Mouse (Mus musculus) liver, adult 2 months (tissue): ENCODE results near the gene Rab1b. TPM values are rescaled to one million over a fixed set of nuclear protein-coding genes. Genes with fewer than 3 reads are reported as not detected.

ENCODE experiments used
- DNase-seq: peaks from one replicate; pipeline ENCODE4 v3.0.0-alpha.2; 2011; ENCODE audit warnings: low read depth, low spot score; ENCODE audit errors: extremely low read depth
- H3K27ac ChIP-seq: fragments of 200-500 bp; replicated peaks from 2 replicates; pipeline ENCODE4 v1.5.1; 2012; ENCODE audit warnings: low read depth, mild to moderate bottlenecking, control low read depth, inconsistent platforms, low read length; ENCODE audit not compliant: insufficient read depth
- H3K27me3 ChIP-seq: fragments of 200-500 bp; 2 replicates; pipeline ENCODE4 v1.6.1; 2012; ENCODE audit warnings: mild to moderate bottlenecking, moderate library complexity, low read length, inconsistent platforms; ENCODE audit not compliant: control insufficient read depth, insufficient read depth
- H3K36me3 ChIP-seq: fragments of 200-500 bp; 2 replicates; pipeline ENCODE4 v1.6.1; 2012; ENCODE audit warnings: low read length, inconsistent platforms; ENCODE audit not compliant: control insufficient read depth, insufficient read depth
- H3K4me1 ChIP-seq: fragments of 200-500 bp; 2 replicates; pipeline ENCODE4 v1.6.1; 2011; ENCODE audit warnings: low read length; ENCODE audit not compliant: control insufficient read depth, insufficient read depth
- H3K4me3 ChIP-seq: fragments of 200-500 bp; 2 replicates; pipeline ENCODE4 v1.5.1; 2011; ENCODE audit warnings: low read depth, mild to moderate bottlenecking, control low read depth, low read length, moderate library complexity; ENCODE audit not compliant: insufficient read depth
- H3K79me2 ChIP-seq: fragments of 200-500 bp; 2 replicates; pipeline ENCODE4 v1.6.1; 2012; ENCODE audit warnings: inconsistent platforms, mild to moderate bottlenecking, low read length, moderate library complexity; ENCODE audit not compliant: control insufficient read depth, insufficient read depth
- H3K9ac ChIP-seq: fragments of 200-500 bp; 2 replicates; pipeline ENCODE4 v1.6.1; 2012; ENCODE audit warnings: low read depth, mild to moderate bottlenecking, control low read depth, inconsistent platforms, low read length
- CTCF ChIP-seq: fragments of 200-500 bp; IDR thresholded peaks from 2 replicates; pipeline ENCODE4 v1.5.1; 2011; ENCODE audit warnings: low read depth, low read length, control low read depth
- POLR2A ChIP-seq: fragments of 200-500 bp; IDR thresholded peaks from 2 replicates; pipeline ENCODE4 v1.6.1; 2011; ENCODE audit warnings: low read length, control low read depth; ENCODE audit not compliant: insufficient read depth; ENCODE audit errors: extremely low read depth
- WGBS: fragments of 180-500 bp; shearing (Covaris S2); methylation state at CpG from one replicate; pipeline ENCODE4 v1.1.7; 2018; 5-methylcytosine and 5-hydroxymethylcytosine counted together
- polyA plus RNA-seq: library from polyadenylated mRNA; depleted of rRNA; stranded (reverse); fragments of >200 nt; gene quantifications from 2 replicates; pipeline ENCODE4 v1.2.3, GENCODE M21; 2012; rRNA removed
- total RNA-seq: library from RNA; depleted of rRNA; stranded (reverse); fragments of >200 nt; gene quantifications from 2 replicates; pipeline ENCODE4 v1.2.3, GENCODE M21; 2014; rRNA removed

Rab1b gene
- total and polyA plus RNA-seq, 2 experiments, result 82.1 to 165 TPM

- DNase-seq, result peak; percentile 16
- WGBS, result 32% methylated on average over 14 of the region's 14 CpGs
- TF ChIP-seq CTCF (peak; percentile 17; the same call in 1 of the 2 replicates), POLR2A (no peak)
- peak within 1 kb of the TSS; percentile 33; the same call in 1 of the 2 replicates for H3K4me3 ChIP-seq
- no peak within 1 kb of the TSS for H3K27ac ChIP-seq
- H3K36me3 ChIP-seq, result peaks cover 2% of the 10 kb centered on the region; the same call in 1 of the 2 replicates
- 0 out of 2 replicates have a peak within 1 kb of the TSS, but pooled peaks have one; percentile 10 for H3K9ac ChIP-seq
- no peaks in the 10 kb centered on the region for H3K27me3 ChIP-seq
- H3K79me2 ChIP-seq, result no peaks in the 10 kb centered on the region
- no peaks in the 10 kb centered on the region for H3K4me1 ChIP-seq
These were observed 56.6 kb downstream of the Rab1b start, which contains the start of gene Rin1 for GRCm38 (mm10) chr19:5050047-5050905. Gene Rin1 (plus strand): TSS chr19:5050481.

- no peaks in the 10 kb centered on the region for H3K4me1 ChIP-seq
- H3K27ac ChIP-seq, result no peak overlapping the region
- no peaks in the 10 kb centered on the region for H3K79me2 ChIP-seq
- H3K36me3 ChIP-seq, result peaks cover 2% of the 10 kb centered on the region; the same call in 1 of the 2 replicates
- 92% methylated on average over 6 of the region's 6 CpGs for WGBS
- no peak overlapping the region for H3K4me3 ChIP-seq
- TF ChIP-seq POLR2A, result no peak
- TF ChIP-seq CTCF, result no peak
- H3K27me3 ChIP-seq, result no peaks in the 10 kb centered on the region
- DNase-seq, result no peak
- H3K9ac ChIP-seq, result no peak overlapping the region
These were observed 57.5 kb downstream of the Rab1b start for GRCm38 (mm10) chr19:5049325-5049724.

Other genes with a start within 250 kb of the Rab1b start
- 1.1 TPM in 1 of 2 replicates, not detected in the other for gene Actn3, start 229.2 kb downstream of the Rab1b start, total RNA-seq
- gene Actn3, start 229.2 kb downstream of the Rab1b start, polyA plus RNA-seq, result 0.11 TPM in 1 of 2 replicates, not detected in the other
- gene Zdhhc24, start 228.4 kb downstream of the Rab1b start, total RNA-seq, result 2.5 and 3.4 TPM in 2 replicates
- gene Zdhhc24, start 228.4 kb downstream of the Rab1b start, polyA plus RNA-seq, result 4.8 and 7.7 TPM in 2 replicates
- gene Bbs1, start 200.4 kb downstream of the Rab1b start, total RNA-seq, result 0.65 and 0.87 TPM in 2 replicates
- 0.73 and 0.95 TPM in 2 replicates for gene Bbs1, start 200.4 kb downstream of the Rab1b start, polyA plus RNA-seq
- gene Dpp3, start 178.8 kb downstream of the Rab1b start, total RNA-seq, result 52.1 and 69.7 TPM in 2 replicates
- 121 and 122 TPM in 2 replicates for gene Dpp3, start 178.8 kb downstream of the Rab1b start, polyA plus RNA-seq
- gene Peli3, start 163.9 kb downstream of the Rab1b start, total RNA-seq, result 1.0 and 3.4 TPM in 2 replicates
- 1.4 and 2.6 TPM in 2 replicates for gene Peli3, start 163.9 kb downstream of the Rab1b start, polyA plus RNA-seq
- gene Mrpl11, start 144.9 kb downstream of the Rab1b start, total RNA-seq, result 40.0 and 46.4 TPM in 2 replicates
- 27.6 and 30.7 TPM in 2 replicates for gene Mrpl11, start 144.9 kb downstream of the Rab1b start, polyA plus RNA-seq
- gene Npas4, start 116.8 kb downstream of the Rab1b start, total RNA-seq, result not detected in 2 replicates
- gene Npas4, start 116.8 kb downstream of the Rab1b start, polyA plus RNA-seq, result not detected in 2 replicates
- gene Slc29a2, start 83.2 kb downstream of the Rab1b start, total RNA-seq, result 0.28 and 0.34 TPM in 2 replicates
- 1.7 and 2.3 TPM in 2 replicates for gene Slc29a2, start 83.2 kb downstream of the Rab1b start, polyA plus RNA-seq
- gene B4gat1, start 68.2 kb downstream of the Rab1b start, total RNA-seq, result 11.8 and 13.2 TPM in 2 replicates
- gene B4gat1, start 68.2 kb downstream of the Rab1b start, polyA plus RNA-seq, result 20.1 and 20.4 TPM in 2 replicates
- gene AC124502.3, start 68.2 kb downstream of the Rab1b start, total RNA-seq, result 2.1 and 3.7 TPM in 2 replicates
- gene AC124502.3, start 68.2 kb downstream of the Rab1b start, polyA plus RNA-seq, result 0.07 and 0.09 TPM in 2 replicates
- gene Brms1, start 65.7 kb downstream of the Rab1b start, total RNA-seq, result 13.2 and 13.8 TPM in 2 replicates
- 22.6 TPM in 2 replicates for gene Brms1, start 65.7 kb downstream of the Rab1b start, polyA plus RNA-seq
- gene Rin1, start 56.6 kb downstream of the Rab1b start, total RNA-seq, result 0.09 and 0.20 TPM in 2 replicates
- gene Rin1, start 56.6 kb downstream of the Rab1b start, polyA plus RNA-seq, result 0.40 and 0.78 TPM in 2 replicates
- 0.18 and 0.54 TPM in 2 replicates for gene Cd248, start 39.0 kb downstream of the Rab1b start, total RNA-seq
- 0.57 and 0.98 TPM in 2 replicates for gene Cd248, start 39.0 kb downstream of the Rab1b start, polyA plus RNA-seq
- under 0.01 TPM in 2 replicates for gene Tmem151a, start 21.5 kb downstream of the Rab1b start, total RNA-seq
- 0.24 and 0.26 TPM in 2 replicates for gene Tmem151a, start 21.5 kb downstream of the Rab1b start, polyA plus RNA-seq
- gene Yif1a, start 18.5 kb downstream of the Rab1b start, total RNA-seq, result 79.3 and 85.7 TPM in 2 replicates
- 188 and 215 TPM in 2 replicates for gene Yif1a, start 18.5 kb downstream of the Rab1b start, polyA plus RNA-seq
- gene Cnih2, start 8.6 kb downstream of the Rab1b start, total RNA-seq, result not detected in 2 replicates
- 0.12 and 0.19 TPM in 2 replicates for gene Cnih2, start 8.6 kb downstream of the Rab1b start, polyA plus RNA-seq
- gene Klc2, start 11.5 kb upstream of the Rab1b start, total RNA-seq, result 2.4 and 4.6 TPM in 2 replicates
- gene Klc2, start 11.5 kb upstream of the Rab1b start, polyA plus RNA-seq, result 8.7 and 12.3 TPM in 2 replicates
- gene Pacs1, start 166.0 kb upstream of the Rab1b start, total RNA-seq, result 1.1 and 3.3 TPM in 2 replicates
- gene Pacs1, start 166.0 kb upstream of the Rab1b start, polyA plus RNA-seq, result 2.4 and 3.0 TPM in 2 replicates
- 58.1 and 60.0 TPM in 2 replicates for gene Sf3b2, start 188.4 kb upstream of the Rab1b start, total RNA-seq
- 60.8 and 61.4 TPM in 2 replicates for gene Sf3b2, start 188.4 kb upstream of the Rab1b start, polyA plus RNA-seq
- not detected in 2 replicates for gene Gal3st3, start 191.3 kb upstream of the Rab1b start, total RNA-seq
- not detected in 2 replicates for gene Gal3st3, start 191.3 kb upstream of the Rab1b start, polyA plus RNA-seq
- gene Catsper1, start 228.7 kb upstream of the Rab1b start, total RNA-seq, result not detected in 2 replicates
- gene Catsper1, start 228.7 kb upstream of the Rab1b start, polyA plus RNA-seq, result 0.05 TPM in 1 of 2 replicates, not detected in the other
- not detected in 2 replicates for gene Cst6, start 242.5 kb upstream of the Rab1b start, total RNA-seq
- gene Cst6, start 242.5 kb upstream of the Rab1b start, polyA plus RNA-seq, result not detected in 2 replicates